Mouse (Mus musculus) right cerebral cortex, postnatal 4 days (tissue): ENCODE measurements around the gene Tmc4.
A peak's percentile ranks its signal among the peaks of the same experiment; 100 is the strongest.

Experiments used
- DNase-seq: peaks from one replicate; pipeline ENCODE4 v3.0.0-alpha.2; 2022

Tmc4 gene

GRCm38 (mm10) chr7:3630478-3630815 is 46.9 kb downstream of the Tmc4 start:
- DNase-seq = no peak

- DNase-seq = peak; percentile 81
Measured at GRCm38 (mm10) chr7:3629543-3630477, 47.5 kb downstream of the Tmc4 start, which contains the start of the genes Tfpt and Prpf31. Gene Tfpt (minus strand): TSS chr7:3629929. Gene Prpf31 (plus strand): TSS chr7:3629985.

GRCm38 (mm10) chr7:3629030-3629429 is 48.3 kb downstream of the Tmc4 start:
- DNase-seq = no peak

- peak; percentile 85 for DNase-seq
Measured at GRCm38 (mm10) chr7:3617242-3617995, 59.9 kb downstream of the Tmc4 start, which contains the start of gene Ndufa3. Gene Ndufa3 (plus strand): TSS chr7:3617373.

- peak; percentile 54 for DNase-seq
Measured at GRCm38 (mm10) chr7:3616389-3617241, 60.7 kb downstream of the Tmc4 start.

GRCm38 (mm10) chr7:3616057-3616388 is 61.3 kb downstream of the Tmc4 start, which contains the start of gene Oscar:
Gene Oscar (minus strand): TSS chr7:3616157.
- DNase-seq = no peak
